Mouse (Mus musculus) midbrain, embryonic 15.5 days (tissue): ENCODE data around the gene Hlcs. TPM values are rescaled to one million over a fixed set of nuclear protein-coding genes. Genes with fewer than 3 reads are reported as not detected.

ENCODE experiments used
- ATAC-seq: fragments of 200-750 bp; cut with Nextera tagmentation; replicated peaks from 2 replicates; pipeline ENCODE4 v1.8.0; 2017; ENCODE audit warnings: moderate TSS enrichment
- H3K27ac ChIP-seq: fragments of 300-500 bp; sonication (generic); 2 replicates; pipeline ENCODE4 v1.5.1; 2015; ENCODE audit warnings: mild to moderate bottlenecking, inconsistent platforms
- H3K27me3 ChIP-seq: fragments of 300-500 bp; sonication (generic); replicated peaks from 2 replicates; pipeline ENCODE4 v1.6.1; 2015; ENCODE audit warnings: inconsistent platforms
- H3K36me3 ChIP-seq: fragments of 300-500 bp; sonication (generic); replicated peaks from 2 replicates; pipeline ENCODE4 v1.6.1; 2015; ENCODE audit warnings: inconsistent platforms
- H3K4me1 ChIP-seq: fragments of 300-500 bp; sonication (generic); 2 replicates; pipeline ENCODE4 v1.6.1; 2015; ENCODE audit warnings: inconsistent platforms
- H3K4me2 ChIP-seq: fragments of 300-500 bp; sonication (generic); 2 replicates; pipeline ENCODE4 v1.6.1; 2015; ENCODE audit warnings: inconsistent platforms, mild to moderate bottlenecking, moderate library complexity
- H3K4me3 ChIP-seq: fragments of 300-500 bp; sonication (generic); 2 replicates; pipeline ENCODE4 v1.5.1; 2015; ENCODE audit warnings: mild to moderate bottlenecking, inconsistent platforms
- H3K9ac ChIP-seq: fragments of 300-500 bp; sonication (generic); 2 replicates; pipeline ENCODE4 v1.6.1; 2015; ENCODE audit warnings: mild to moderate bottlenecking, inconsistent platforms
- H3K9me3 ChIP-seq: fragments of 300-500 bp; sonication (generic); 2 replicates; pipeline ENCODE4 v1.6.1; 2016; ENCODE audit warnings: inconsistent platforms
- WGBS: fragments of 180-500 bp; shearing (Covaris S2); methylation state at CpG from one replicate; pipeline ENCODE4 v1.1.7; 2015; ENCODE audit warnings: mixed read lengths; 5-methylcytosine and 5-hydroxymethylcytosine counted together
- microRNA-seq: library from miRNA; unstranded; fragments of <30 nt; microRNA quantifications from one replicate; pipeline ENCODE4, GENCODE M21; 2016
- polyA plus RNA-seq: library from polyadenylated mRNA; unstranded; fragments of >200 nt; fragmentation: Nextera tagmentation; extraction: Ambion mirVana; gene quantifications from 2 replicates; pipeline ENCODE4 v1.2.1, GENCODE M21; 2015

Hlcs gene
- polyA plus RNA-seq, 1 experiment from 2014 or later, result 10.1 TPM

DNA sequence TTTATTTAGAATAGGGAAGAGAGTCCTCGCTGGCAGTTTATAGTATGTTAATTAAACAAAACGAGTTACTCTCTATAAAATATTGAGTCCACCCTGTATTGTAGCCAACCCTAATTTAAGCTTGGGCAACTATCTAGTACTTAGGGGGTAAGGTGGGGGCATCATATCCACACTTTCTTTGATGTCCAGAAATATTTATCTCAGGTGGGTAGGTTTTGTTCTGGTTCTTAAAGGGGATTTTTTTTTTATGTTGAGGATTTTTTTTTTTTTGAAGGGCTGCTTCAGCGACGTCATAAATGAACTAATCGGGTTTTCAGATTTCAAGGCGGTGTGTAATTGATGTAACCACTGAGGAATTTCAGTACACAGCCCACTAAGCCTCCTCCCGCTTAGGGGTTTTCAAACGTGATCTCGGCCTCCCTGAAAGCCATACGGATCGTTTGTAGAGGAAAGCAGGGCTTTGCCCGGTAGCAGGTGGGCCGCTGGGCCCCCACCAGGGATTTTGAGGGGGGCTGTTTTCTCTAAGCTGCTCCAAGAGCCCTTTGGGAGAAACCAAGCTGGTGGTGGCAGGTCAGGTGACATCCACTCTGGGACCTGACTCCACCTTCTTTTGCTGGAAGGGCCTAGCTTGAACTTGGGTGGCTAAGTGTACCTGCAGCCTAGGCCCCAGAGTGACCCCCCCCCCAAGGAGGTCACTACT is 233.4 kb downstream of the Hlcs start:
- ATAC-seq, result no peak
- no peaks in the 10 kb centered on the region for H3K36me3 ChIP-seq
- no peak overlapping the region for H3K4me3 ChIP-seq
- WGBS, result 2% methylated on average over 13 of the region's 13 CpGs
- peaks cover 93% of the 10 kb centered on the region for H3K27me3 ChIP-seq
- H3K9ac ChIP-seq, result no peak overlapping the region
- H3K4me1 ChIP-seq, result peaks cover 5% of the 10 kb centered on the region
- H3K4me2 ChIP-seq, result no peak overlapping the region
- H3K9me3 ChIP-seq, result no peaks in the 10 kb centered on the region
- H3K27ac ChIP-seq, result no peak overlapping the region

DNA sequence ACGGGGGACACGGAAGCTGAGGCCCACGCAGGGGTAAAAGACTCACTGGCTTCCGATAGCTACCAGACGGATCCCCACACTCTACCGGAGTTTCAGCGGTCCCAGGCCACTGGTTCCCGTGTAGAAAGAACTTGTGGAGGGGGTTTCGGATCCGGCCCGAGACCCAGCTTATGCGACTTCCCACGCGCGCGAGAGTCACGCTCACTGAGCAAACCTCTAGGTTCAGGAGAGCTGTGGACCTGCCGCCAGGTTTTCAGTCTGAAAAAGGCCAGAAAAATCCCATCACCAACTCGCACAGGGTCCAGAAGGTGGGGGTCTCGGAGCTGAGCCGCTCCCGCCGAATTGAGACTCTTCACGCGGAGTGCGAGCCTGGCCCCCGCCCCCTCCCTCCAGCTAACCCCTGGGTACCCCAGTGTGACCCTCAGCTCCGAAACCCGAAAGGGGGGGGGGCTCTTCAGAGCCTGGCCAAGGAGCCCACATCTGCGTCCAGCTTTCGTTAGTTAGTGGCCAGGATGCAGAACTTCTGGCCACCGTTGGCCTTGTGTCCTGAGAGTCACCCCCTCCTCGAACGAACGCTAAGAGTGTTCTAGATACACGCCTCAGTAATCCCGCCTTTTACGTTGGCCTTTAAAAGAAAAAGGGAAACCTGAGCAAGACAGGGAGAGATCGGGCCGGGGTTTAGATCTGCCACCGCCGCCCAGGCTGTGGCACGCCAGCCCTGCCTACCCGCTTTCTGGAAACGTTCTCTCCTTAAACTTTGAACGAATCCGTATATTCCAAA is 234.1 kb downstream of the Hlcs start:
- Histone ChIP-seq H3K27me3 (peaks cover 89% of the 10 kb centered on the region), H3K4me2 (no peak overlapping the region), H3K4me1 (no peaks in the 10 kb centered on the region), H3K36me3 (no peaks in the 10 kb centered on the region), H3K9ac (no peak overlapping the region), H3K9me3 (no peaks in the 10 kb centered on the region), H3K27ac (no peak overlapping the region), H3K4me3 (no peak overlapping the region)
- WGBS, result under 1% methylated on average over 47 of the region's 47 CpGs
- ATAC-seq, result no peak

Small RNA genes within 50 kb of the gene (microRNA-seq; reads per million reads assigned to microRNA genes)
- not detected for gene Gm23062

Other genes starting within 250 kb of the Hlcs start
- gene Sim2, start 228.6 kb downstream of the Hlcs start, polyA plus RNA-seq, result 0.06 and 0.25 TPM in 2 replicates
- gene Ripply3, start 14.8 kb upstream of the Hlcs start, polyA plus RNA-seq, result 1.1 and 1.7 TPM in 2 replicates
- 917 and 970 TPM in 2 replicates for gene Ttc3, start 57.0 kb upstream of the Hlcs start, polyA plus RNA-seq
- 110 and 114 TPM in 2 replicates for gene Pigp, start 58.3 kb upstream of the Hlcs start, polyA plus RNA-seq
- 79.8 and 91.8 TPM in 2 replicates for gene Vps26c, start 213.3 kb upstream of the Hlcs start, polyA plus RNA-seq